Mouse (Mus musculus): ENCODE measurements around the gene Tubb5. TPM values are rescaled to one million over a fixed set of nuclear protein-coding genes. Genes with fewer than 3 reads are reported as not detected.

Tubb5 gene
- polyA plus RNA-seq, 1 experiment from 2014 or later = 1,420 TPM

DNA sequence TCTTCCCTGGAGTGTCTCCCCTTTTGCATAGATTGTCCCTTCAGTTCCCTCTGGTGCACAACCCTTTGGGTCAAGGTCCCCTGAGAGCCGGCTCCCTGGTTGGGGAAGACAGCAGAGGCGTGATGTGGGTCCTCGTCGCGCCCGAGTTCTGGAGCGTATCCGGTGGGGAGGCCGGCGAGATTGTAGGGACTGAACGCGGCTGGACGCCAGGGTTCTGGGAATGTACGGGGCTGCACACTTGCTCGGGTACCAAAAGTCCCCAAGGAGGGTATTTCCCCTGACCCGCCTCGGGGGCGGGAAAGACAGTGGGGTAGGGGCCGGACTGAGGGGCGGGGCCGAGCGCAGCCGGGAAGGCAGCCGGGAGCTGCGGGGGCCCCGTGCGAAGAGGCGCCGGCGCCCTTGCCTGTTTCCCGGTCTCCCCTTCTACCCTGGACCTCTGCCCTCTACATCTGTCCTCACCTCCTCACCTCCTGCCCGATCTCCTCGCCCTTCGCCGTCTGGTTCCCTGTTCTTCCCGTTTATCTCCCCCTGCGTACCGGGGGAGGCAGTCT, 28.2 kb upstream of the Tubb5 start:
- H3K4me3 ChIP-seq (ENCODE audit: low read depth, low read length) = peak overlapping the region; percentile 73
- ATAC-seq (replicated peaks; ENCODE audit: insufficient number of reproducible peaks, low FRiP score, low TSS enrichment, low read depth) (peak; percentile 37), DNase-seq (ENCODE audit: low spot score) (peak; percentile 76)
- H3K27me3 ChIP-seq (ENCODE audit: control insufficient read depth, insufficient read depth, low read length) = no peaks in the 10 kb centered on the region
- peaks cover 8% of the 10 kb centered on the region; the same call in 1 of the 2 replicates for H3K4me1 ChIP-seq (ENCODE audit: control insufficient read depth, insufficient read depth, low read length)
- H3K9me3 ChIP-seq (replicated peaks; ENCODE audit: control insufficient read depth, low read length) = no peaks in the 10 kb centered on the region; the same call in 1 of the 2 replicates
- WGBS = under 1% methylated on average over 38 of the region's 38 CpGs
- H3K36me3 ChIP-seq (replicated peaks; ENCODE audit: control insufficient read depth, insufficient read depth, low read depth, low read length) = peaks cover 7% of the 10 kb centered on the region
- H3K9ac ChIP-seq (replicated peaks; ENCODE audit: low read length) = peak overlapping the region; percentile 86
- peak overlapping the region; percentile 95 for H3K27ac ChIP-seq (replicated peaks; ENCODE audit: low read depth, low read length)
- H3K4me2 ChIP-seq (ENCODE audit: low read depth, low read length) = peak overlapping the region; percentile 93

DNA sequence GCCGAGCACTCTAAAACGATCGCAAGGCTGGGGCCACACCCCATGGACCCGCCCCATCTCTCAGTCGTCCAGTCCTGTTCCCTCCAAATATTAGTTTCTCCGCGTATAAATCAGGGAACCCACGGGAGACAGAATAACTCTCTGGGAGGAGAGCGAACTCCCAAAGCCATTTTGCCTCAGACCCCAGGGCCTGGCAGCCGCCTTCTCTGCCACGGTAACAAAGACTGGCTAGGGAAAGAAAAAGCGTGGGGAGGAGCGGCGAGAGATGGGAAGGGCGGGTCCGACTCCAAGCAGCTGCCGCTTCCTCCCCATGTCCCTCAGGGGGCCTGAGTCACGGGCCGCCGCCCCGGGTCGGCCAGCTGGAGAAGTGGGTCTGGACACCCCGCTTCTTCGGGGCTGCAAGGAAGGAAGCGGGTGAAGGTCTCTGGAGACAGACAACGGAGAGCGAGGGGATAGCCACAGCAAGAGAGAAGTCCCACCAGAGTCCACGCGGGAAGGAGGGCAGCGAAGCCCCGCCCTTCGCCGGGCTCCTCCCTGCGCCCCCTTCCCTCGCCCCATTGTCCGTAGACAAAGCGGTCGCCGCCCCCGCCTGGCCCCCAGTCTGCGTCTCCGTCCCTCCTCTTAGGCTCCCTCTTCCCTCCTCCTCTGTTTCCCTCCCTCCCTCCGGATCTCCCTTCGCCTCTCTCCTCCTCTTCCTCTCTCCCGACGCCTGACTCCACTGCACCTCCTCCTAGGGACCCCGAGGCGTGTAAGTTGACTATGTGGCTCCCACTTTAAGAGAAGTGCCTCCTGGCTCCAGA, 27.6 kb upstream of the Tubb5 start, which contains the start of gene Ppp1r18:
Ppp1r18 (plus strand) TSS at position 113 of the 800 bp plus-strand sequence.
- DNase-seq (ENCODE audit: low spot score) = peak; percentile 88
- H3K9ac ChIP-seq (replicated peaks; ENCODE audit: low read length) = peak within 1 kb of the TSS; percentile 86
- H3K27ac ChIP-seq (replicated peaks; ENCODE audit: low read depth, low read length) = peak within 1 kb of the TSS; percentile 95
- H3K4me2 ChIP-seq (ENCODE audit: low read depth, low read length) = peak within 1 kb of the TSS; percentile 93
- ATAC-seq (replicated peaks; ENCODE audit: insufficient number of reproducible peaks, low FRiP score, low TSS enrichment, low read depth) = peak; percentile 54
- H3K9me3 ChIP-seq (replicated peaks; ENCODE audit: control insufficient read depth, low read length) = no peaks in the 10 kb centered on the region
- 0% methylated on average over 43 of the region's 48 CpGs for WGBS
- peaks cover 2% of the 10 kb centered on the region for H3K36me3 ChIP-seq (replicated peaks; ENCODE audit: control insufficient read depth, insufficient read depth, low read depth, low read length)
- peaks cover 8% of the 10 kb centered on the region; the same call in 1 of the 2 replicates for H3K4me1 ChIP-seq (ENCODE audit: control insufficient read depth, insufficient read depth, low read length)
- H3K27me3 ChIP-seq (ENCODE audit: control insufficient read depth, insufficient read depth, low read length) = no peaks in the 10 kb centered on the region
- peak within 1 kb of the TSS; percentile 73 for H3K4me3 ChIP-seq (ENCODE audit: low read depth, low read length)

DNA sequence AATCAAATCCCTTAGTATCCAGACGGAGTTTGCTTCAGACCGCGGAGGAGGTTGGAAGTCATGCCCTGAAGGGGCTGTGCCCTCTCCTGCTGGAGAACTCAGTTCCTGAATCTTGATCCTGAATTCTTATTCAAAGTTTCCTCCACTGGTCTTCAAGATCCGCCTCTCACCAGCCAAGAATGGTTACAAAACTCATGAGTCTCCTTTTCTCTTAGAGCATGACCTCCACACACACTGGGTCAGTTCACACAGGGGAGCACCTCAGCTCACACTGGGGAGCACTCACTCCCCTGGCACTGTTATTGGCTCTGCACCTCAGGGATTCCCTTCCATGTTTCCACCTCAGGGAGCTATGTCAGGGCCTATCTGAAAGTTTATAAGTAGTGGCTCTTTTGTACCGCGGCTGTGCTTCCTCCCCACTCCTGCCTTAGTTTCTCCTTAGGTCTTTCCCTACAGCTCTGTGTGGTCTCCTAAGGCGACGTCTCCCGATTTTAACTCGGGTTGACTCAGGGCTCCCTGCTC, 26.8 kb upstream of the Tubb5 start:
- H3K9me3 ChIP-seq (replicated peaks; ENCODE audit: control insufficient read depth, low read length) = no peaks in the 10 kb centered on the region
- peak overlapping the region; percentile 93 for H3K4me2 ChIP-seq (ENCODE audit: low read depth, low read length)
- H3K4me1 ChIP-seq (ENCODE audit: control insufficient read depth, insufficient read depth, low read length) = peaks cover 5% of the 10 kb centered on the region
- H3K4me3 ChIP-seq (ENCODE audit: low read depth, low read length) = peak overlapping the region; percentile 73
- no peaks in the 10 kb centered on the region; the same call in 1 of the 2 replicates for H3K36me3 ChIP-seq (replicated peaks; ENCODE audit: control insufficient read depth, insufficient read depth, low read depth, low read length)
- DNase-seq (ENCODE audit: low spot score) (no peak), ATAC-seq (replicated peaks; ENCODE audit: insufficient number of reproducible peaks, low FRiP score, low TSS enrichment, low read depth) (no peak)
- H3K27ac ChIP-seq (replicated peaks; ENCODE audit: low read depth, low read length) = peak overlapping the region; percentile 95
- no peaks in the 10 kb centered on the region for H3K27me3 ChIP-seq (ENCODE audit: control insufficient read depth, insufficient read depth, low read length)
- peak overlapping the region; percentile 86 for H3K9ac ChIP-seq (replicated peaks; ENCODE audit: low read length)
- WGBS = 18% methylated on average over 10 of the region's 10 CpGs

DNA sequence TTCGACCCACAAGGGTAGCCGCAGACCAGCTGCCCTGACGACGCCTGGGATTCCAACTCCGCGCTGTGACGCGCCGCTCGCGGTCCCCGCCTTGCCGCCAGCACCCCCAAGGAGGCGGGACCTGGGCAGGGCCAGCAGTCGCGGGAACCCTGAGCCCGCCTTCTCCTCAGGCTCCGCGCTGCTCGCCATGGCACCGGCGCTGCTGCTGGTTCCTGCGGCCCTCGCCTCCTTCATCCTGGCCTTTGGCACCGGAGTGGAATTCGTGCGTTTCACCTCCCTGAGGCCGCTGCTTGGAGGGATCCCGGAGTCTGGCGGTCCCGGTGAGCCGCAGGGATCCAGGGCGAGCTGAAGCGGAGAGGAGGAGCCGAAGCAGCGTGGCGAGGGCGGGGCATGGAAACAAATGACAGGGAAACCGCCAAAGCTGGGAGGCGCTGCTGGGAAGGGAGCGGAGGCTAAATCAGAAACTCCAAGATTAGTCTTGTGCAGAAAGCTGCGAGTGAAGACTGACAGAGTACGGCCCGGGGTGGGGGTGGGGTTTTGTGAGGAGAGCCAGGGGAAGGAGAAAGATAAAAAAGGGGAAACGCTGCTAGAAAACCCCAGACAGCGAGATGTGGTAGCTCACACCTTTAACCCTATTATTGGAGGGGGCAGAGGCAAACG, 23.2 kb upstream of the Tubb5 start, which contains the start of gene Nrm:
Nrm (plus strand) TSS at position 121 of the 660 bp plus-strand sequence.
- WGBS = under 1% methylated on average over 47 of the region's 47 CpGs
- H3K4me2 ChIP-seq (ENCODE audit: low read depth, low read length) = peak within 1 kb of the TSS; percentile 58
- DNase-seq (ENCODE audit: low spot score) = peak; percentile 91
- H3K9me3 ChIP-seq (replicated peaks; ENCODE audit: control insufficient read depth, low read length) = no peaks in the 10 kb centered on the region
- no peaks in the 10 kb centered on the region; the same call in 1 of the 2 replicates for H3K4me1 ChIP-seq (ENCODE audit: control insufficient read depth, insufficient read depth, low read length)
- peaks cover 2% of the 10 kb centered on the region for H3K36me3 ChIP-seq (replicated peaks; ENCODE audit: control insufficient read depth, insufficient read depth, low read depth, low read length)
- H3K9ac ChIP-seq (replicated peaks; ENCODE audit: low read length) = peak within 1 kb of the TSS; percentile 88
- no peaks in the 10 kb centered on the region for H3K27me3 ChIP-seq (ENCODE audit: control insufficient read depth, insufficient read depth, low read length)
- H3K4me3 ChIP-seq (ENCODE audit: low read depth, low read length) = peak within 1 kb of the TSS; percentile 65
- peak; percentile 88 for ATAC-seq (replicated peaks; ENCODE audit: insufficient number of reproducible peaks, low FRiP score, low TSS enrichment, low read depth)
- peak within 1 kb of the TSS; percentile 88 for H3K27ac ChIP-seq (replicated peaks; ENCODE audit: low read depth, low read length)

DNA sequence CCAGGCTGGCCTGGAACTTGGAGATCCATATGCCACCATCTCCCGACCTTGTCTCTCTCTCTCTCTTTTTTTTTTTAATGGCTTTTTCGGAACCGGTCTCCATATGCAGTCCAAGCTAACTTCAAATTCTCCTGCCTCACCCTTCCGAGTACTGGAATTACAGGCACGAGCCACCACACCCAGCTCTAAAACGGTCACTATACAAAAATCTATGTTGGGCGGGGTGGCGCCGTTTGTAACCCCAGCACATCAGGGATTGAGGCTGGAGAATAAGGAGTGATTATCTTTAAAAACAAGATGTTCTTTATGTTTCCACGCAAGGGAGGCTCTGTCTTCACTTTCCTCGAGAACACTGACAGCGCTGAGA, 22.7 kb upstream of the Tubb5 start:
- no peaks in the 10 kb centered on the region; the same call in 1 of the 2 replicates for H3K4me1 ChIP-seq (ENCODE audit: control insufficient read depth, insufficient read depth, low read length)
- H3K36me3 ChIP-seq (replicated peaks; ENCODE audit: control insufficient read depth, insufficient read depth, low read depth, low read length) = peaks cover 2% of the 10 kb centered on the region
- DNase-seq (ENCODE audit: low spot score) = no peak

DNA sequence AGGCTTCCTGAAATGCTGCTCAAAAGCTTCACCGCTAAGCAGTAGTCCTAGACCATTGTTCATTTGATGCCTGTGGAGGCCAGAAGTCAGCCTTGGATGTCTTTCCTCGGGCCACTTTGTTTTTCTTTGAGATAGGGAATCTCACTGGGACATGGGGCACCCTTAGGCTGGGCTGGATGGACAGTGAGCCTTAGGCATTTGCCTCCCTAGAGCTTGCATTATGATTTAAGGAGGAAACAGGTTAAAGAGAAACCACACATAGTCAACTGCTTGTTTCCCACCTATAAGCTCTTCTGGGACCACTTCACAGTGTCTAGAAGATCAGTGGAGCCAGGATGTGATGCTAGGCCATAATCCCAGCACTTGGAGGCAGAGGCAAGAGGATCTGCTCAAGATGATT, 21.7 kb upstream of the Tubb5 start:
- H3K9ac ChIP-seq (replicated peaks; ENCODE audit: low read length) = no peak overlapping the region
- H3K4me3 ChIP-seq (ENCODE audit: low read depth, low read length) = no peak overlapping the region
- no peaks in the 10 kb centered on the region for H3K9me3 ChIP-seq (replicated peaks; ENCODE audit: control insufficient read depth, low read length)
- no peak overlapping the region for H3K27ac ChIP-seq (replicated peaks; ENCODE audit: low read depth, low read length)
- H3K4me1 ChIP-seq (ENCODE audit: control insufficient read depth, insufficient read depth, low read length) = no peaks in the 10 kb centered on the region; the same call in 1 of the 2 replicates
- DNase-seq (ENCODE audit: low spot score) (no peak), ATAC-seq (replicated peaks; ENCODE audit: insufficient number of reproducible peaks, low FRiP score, low TSS enrichment, low read depth) (no peak)
- H3K4me2 ChIP-seq (ENCODE audit: low read depth, low read length) = no peak overlapping the region
- WGBS = 68% methylated on average over 2 of the region's 2 CpGs
- no peaks in the 10 kb centered on the region for H3K27me3 ChIP-seq (ENCODE audit: control insufficient read depth, insufficient read depth, low read length)
- peaks cover 2% of the 10 kb centered on the region for H3K36me3 ChIP-seq (replicated peaks; ENCODE audit: control insufficient read depth, insufficient read depth, low read depth, low read length)

More for the DNA sequence above, 22.7 kb upstream of the Tubb5 start:
- peak overlapping the region; percentile 88 for H3K9ac ChIP-seq (replicated peaks; ENCODE audit: low read length)
- 0 out of 2 replicates have a peak overlapping the region, but pooled peaks have one; percentile 88 for H3K27ac ChIP-seq (replicated peaks; ENCODE audit: low read depth, low read length)
- peak overlapping the region; percentile 65 for H3K4me3 ChIP-seq (ENCODE audit: low read depth, low read length)
- no peak for ATAC-seq (replicated peaks; ENCODE audit: insufficient number of reproducible peaks, low FRiP score, low TSS enrichment, low read depth)
- H3K27me3 ChIP-seq (ENCODE audit: control insufficient read depth, insufficient read depth, low read length) = no peaks in the 10 kb centered on the region
- H3K4me2 ChIP-seq (ENCODE audit: low read depth, low read length) = peak overlapping the region; percentile 58
- H3K9me3 ChIP-seq (replicated peaks; ENCODE audit: control insufficient read depth, low read length) = no peaks in the 10 kb centered on the region
- WGBS = 7% methylated on average over 12 of the region's 12 CpGs

DNA sequence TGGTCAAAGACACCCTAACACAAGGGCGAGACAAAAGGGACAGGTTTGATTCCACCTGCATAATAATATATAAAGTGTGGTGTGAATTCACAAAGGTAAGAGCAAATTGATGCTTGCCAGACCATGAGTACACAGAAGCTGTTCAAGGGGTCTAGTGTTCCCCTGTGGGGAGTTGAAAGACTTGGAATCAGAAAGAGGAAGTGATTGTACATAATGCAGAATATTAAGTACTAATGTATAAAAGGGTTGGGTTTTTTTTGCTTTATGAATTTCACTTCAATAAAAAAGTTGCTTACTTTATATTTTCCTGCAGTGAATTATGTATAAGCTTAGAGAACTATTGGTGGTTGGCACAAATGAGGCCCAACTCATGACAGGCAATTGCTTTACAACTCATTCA, 21.3 kb upstream of the Tubb5 start:
- 83% methylated on average over 1 of the region's 1 CpGs for WGBS

More for the DNA sequence above, 21.3 kb upstream of the Tubb5 start:
- ATAC-seq (replicated peaks; ENCODE audit: insufficient number of reproducible peaks, low FRiP score, low TSS enrichment, low read depth) (no peak), DNase-seq (ENCODE audit: low spot score) (no peak)
- Histone ChIP-seq H3K4me2 (ENCODE audit: low read depth, low read length) (no peak overlapping the region), H3K9me3 (replicated peaks; ENCODE audit: control insufficient read depth, low read length) (no peaks in the 10 kb centered on the region), H3K9ac (replicated peaks; ENCODE audit: low read length) (no peak overlapping the region), H3K4me3 (ENCODE audit: low read depth, low read length) (no peak overlapping the region), H3K36me3 (replicated peaks; ENCODE audit: control insufficient read depth, insufficient read depth, low read depth, low read length) (peaks cover 2% of the 10 kb centered on the region), H3K27ac (replicated peaks; ENCODE audit: low read depth, low read length) (no peak overlapping the region), H3K4me1 (ENCODE audit: control insufficient read depth, insufficient read depth, low read length) (no peaks in the 10 kb centered on the region; the same call in 1 of the 2 replicates), H3K27me3 (ENCODE audit: control insufficient read depth, insufficient read depth, low read length) (no peaks in the 10 kb centered on the region)
